Mouse (Mus musculus) retina, postnatal 7 days (tissue): ENCODE measurements around the gene Thada.
"Not testable (repeated sequence)": the region's sequence is repeated elsewhere in the genome, so short reads cannot be mapped to it uniquely, and the experiment has no call there.

Experiments used
- DNase-seq: peaks from one replicate; pipeline ENCODE4 v3.0.0-alpha.2; 2012; ENCODE audit warnings: low read depth, low spot score

Gene Thada

GRCm38 (mm10) chr17:84187727-84188373 lies 278.2 kb downstream of the Thada start, which contains the start of gene Zfp36l2:
TSS of gene Zfp36l2 (minus strand) at chr17:84187947.
- peak; percentile 76 for DNase-seq

- not testable (repeated sequence) for DNase-seq
These were observed 278.7 kb downstream of the Thada start for GRCm38 (mm10) chr17:84187264-84187663.

- DNase-seq: no peak
These were observed 279.4 kb downstream of the Thada start for GRCm38 (mm10) chr17:84186451-84187202.

- no peak for DNase-seq
These were observed 280.2 kb downstream of the Thada start for GRCm38 (mm10) chr17:84185581-84186450.

GRCm38 (mm10) chr17:84185011-84185411 lies 281.0 kb downstream of the Thada start:
- no peak for DNase-seq

GRCm38 (mm10) chr17:84183291-84183781 lies 282.7 kb downstream of the Thada start:
- no peak for DNase-seq

- DNase-seq: no peak
These were observed 283.4 kb downstream of the Thada start for GRCm38 (mm10) chr17:84182311-84183271.

- no peak for DNase-seq
These were observed 284.3 kb downstream of the Thada start for GRCm38 (mm10) chr17:84181502-84182310.

GRCm38 (mm10) chr17:84180715-84181501 lies 285.1 kb downstream of the Thada start:
- DNase-seq: no peak

GRCm38 (mm10) chr17:84179973-84180365 lies 286.0 kb downstream of the Thada start:
- no peak for DNase-seq

GRCm38 (mm10) chr17:84179026-84179972 lies 286.7 kb downstream of the Thada start:
- no peak for DNase-seq

GRCm38 (mm10) chr17:84177481-84177880 lies 288.5 kb downstream of the Thada start:
- DNase-seq: no peak

GRCm38 (mm10) chr17:84176446-84176845 lies 289.6 kb downstream of the Thada start:
- no peak for DNase-seq

GRCm38 (mm10) chr17:84175196-84175595 lies 290.8 kb downstream of the Thada start:
- no peak for DNase-seq

- no peak for DNase-seq
These were observed 298.6 kb downstream of the Thada start for GRCm38 (mm10) chr17:84167377-84167776.

- no peak for DNase-seq
These were observed 299.7 kb downstream of the Thada start for GRCm38 (mm10) chr17:84166135-84166860.

GRCm38 (mm10) chr17:84165735-84166134 lies 300.3 kb downstream of the Thada start:
- no peak for DNase-seq
